Mouse (Mus musculus) CH12.LX (cell line): ENCODE data around the gene Tmem43.

ENCODE experiments used
- CTCF ChIP-seq, 2 experiments: IDR thresholded peaks in 1 of 2; conservative IDR thresholded peaks in 1 of 2; 2 replicates each; pipeline ENCODE4 v1.5.1; 2011 to 2012; ENCODE audit warnings: low read depth in 2 of 2, low read length in 2 of 2, improper control_type of control experiment in 1 of 2, inconsistent platforms in 1 of 2, mild to moderate bottlenecking in 1 of 2, moderate library complexity in 1 of 2
- EP300 ChIP-seq: IDR thresholded peaks from 2 replicates; pipeline ENCODE4 v1.6.1; 2011; ENCODE audit warnings: low read length, improper control_type of control experiment

DNA sequence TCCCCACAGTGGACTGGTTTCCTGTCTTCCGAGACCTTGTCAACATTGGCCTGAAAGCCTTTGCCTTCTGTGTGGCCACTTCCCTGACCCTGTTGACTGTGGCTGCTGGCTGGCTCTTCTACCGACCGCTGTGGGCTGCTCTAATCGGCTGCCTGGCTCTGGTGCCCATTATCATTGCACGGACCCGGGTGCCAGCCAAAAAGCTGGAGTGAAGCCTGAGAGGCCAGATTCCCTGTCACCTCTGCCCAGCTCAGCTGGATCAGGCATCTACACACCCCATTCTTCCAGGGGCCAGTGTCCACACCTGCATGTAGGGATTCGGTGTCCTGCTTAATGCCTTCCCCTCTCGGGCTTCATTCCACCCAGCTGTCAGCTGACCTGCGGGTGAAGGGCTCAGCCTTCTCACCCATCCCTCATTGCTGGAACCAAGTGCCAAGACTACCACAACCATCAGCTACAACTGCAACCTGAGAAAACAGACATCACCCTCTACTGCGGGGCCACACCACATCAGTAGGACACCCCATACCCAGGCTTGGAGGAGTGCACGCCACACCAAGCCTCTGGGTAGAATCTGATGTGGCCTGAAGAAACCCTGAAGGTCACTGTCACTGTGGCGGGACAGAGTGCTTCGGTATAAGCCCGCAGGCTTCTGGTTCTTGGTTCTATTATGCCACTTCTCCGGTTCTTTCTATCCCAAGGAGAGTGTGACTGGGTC lies 13.4 kb downstream of the Tmem43 start:
- TF ChIP-seq CTCF (conservative IDR thresholded peaks at IDR 0.05 in 1 of 2, IDR thresholded peaks at IDR 0.05 in 1 of 2; ENCODE audit: low read depth in 2 of 2, low read length in 2 of 2) (no peak), EP300 (no peak)
